Mouse (Mus musculus) testis, adult 2 months (tissue): ENCODE data around the gene Nt5c3b.

Source experiments
- CTCF ChIP-seq: fragments of 200-500 bp; IDR thresholded peaks from 2 replicates; pipeline ENCODE4 v1.5.1; 2012; ENCODE audit warnings: low read depth, mild to moderate bottlenecking, inconsistent platforms, low read length, moderate library complexity; ENCODE audit not compliant: control insufficient read depth, insufficient read depth, insufficient replicate concordance
- POLR2A ChIP-seq: fragments of 200-500 bp; IDR thresholded peaks from 2 replicates; pipeline ENCODE4 v1.6.1; 2012; ENCODE audit warnings: low read depth, mild to moderate bottlenecking, inconsistent platforms, low read length, moderate library complexity; ENCODE audit not compliant: control insufficient read depth

GRCm38 (mm10) chr11:100395861-100396631 lies 45.6 kb downstream of the Nt5c3b start:
- TF ChIP-seq POLR2A (0 out of 2 replicates have a peak, but pooled peaks have one; percentile 9), CTCF (no peak)
